Mouse (Mus musculus): ENCODE results near the gene Gnat1. TPM values are rescaled to one million over a fixed set of nuclear protein-coding genes. Genes with fewer than 3 reads are reported as not detected.

Gene Gnat1
- 4.7 and 5.3 TPM in 2 replicates for polyA plus RNA-seq (2014; fragmentation: Nextera tagmentation; extraction: Ambion mirVana)

- no peak for ATAC-seq (ENCODE audit: low FRiP score, low TSS enrichment)
- 40% methylated on average over 5 of the region's 5 CpGs for WGBS
- Histone ChIP-seq H3K9me3 (ENCODE audit: control insufficient read depth, low read length) (no peaks in the 10 kb centered on the region), H3K36me3 (ENCODE audit: control insufficient read depth, insufficient read depth, low read length) (peaks cover 24% of the 10 kb centered on the region), H3K4me3 (ENCODE audit: low read length) (no peak within 1 kb of the TSS), H3K4me2 (replicated peaks; ENCODE audit: low read depth, low read length) (no peak within 1 kb of the TSS), H3K27ac (ENCODE audit: low read depth, low read length) (no peak within 1 kb of the TSS), H3K9ac (ENCODE audit: low read depth, low read length) (0 out of 2 replicates have a peak within 1 kb of the TSS, but pooled peaks have one; percentile 7), H3K4me1 (ENCODE audit: control insufficient read depth, insufficient read depth, low read length) (peaks cover 11% of the 10 kb centered on the region; the same call in 1 of the 2 replicates), H3K27me3 (ENCODE audit: control insufficient read depth, insufficient read depth, low read length) (peaks cover 24% of the 10 kb centered on the region)
Observed at GRCm38 (mm10) chr9:107679501-107679900, at the start of gene Gnat1. TSS of gene Gnat1 (minus strand) at chr9:107679712.

DNA sequence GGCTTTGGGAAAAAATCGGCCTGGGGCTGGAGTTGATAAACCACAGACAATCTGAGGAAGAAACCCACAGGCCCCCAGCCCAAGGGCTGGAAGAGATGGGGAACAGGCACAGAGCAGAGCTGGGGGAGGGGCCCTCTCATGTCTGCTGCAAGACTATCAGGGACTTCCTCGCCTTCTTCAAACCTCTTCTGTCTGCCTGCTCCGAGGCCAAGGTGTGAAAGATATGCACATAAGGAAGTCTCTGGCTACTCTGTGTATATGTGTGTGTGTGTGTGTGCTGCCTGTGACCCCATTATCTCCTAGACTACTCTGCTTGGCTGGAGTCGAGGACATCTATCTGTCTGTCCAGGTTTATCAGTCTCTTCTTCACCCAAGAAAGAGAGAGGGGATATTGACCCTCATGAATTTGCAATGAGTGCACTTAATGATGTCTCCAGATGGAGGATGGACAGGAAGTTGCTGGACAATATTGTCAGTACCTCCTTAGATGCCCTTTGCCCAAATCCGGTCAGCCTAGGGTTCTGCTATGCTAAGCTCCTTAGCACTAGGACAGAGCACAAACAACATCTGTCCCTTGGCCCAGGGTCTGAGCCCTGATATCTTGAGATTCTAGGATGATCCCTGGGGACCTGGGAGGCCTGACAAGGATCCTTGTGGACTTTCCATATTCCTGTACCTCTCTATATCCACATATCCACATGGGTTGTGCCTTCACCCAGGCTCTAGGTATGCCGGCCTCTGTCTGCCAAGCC, 49.6 kb upstream of the Gnat1 start:
- H3K27ac ChIP-seq (ENCODE audit: low read depth, low read length), result no peak overlapping the region
- 71% methylated on average over 6 of the region's 6 CpGs for WGBS
- H3K4me1 ChIP-seq (ENCODE audit: control insufficient read depth, insufficient read depth, low read length), result peaks cover 32% of the 10 kb centered on the region
- no peak overlapping the region for H3K4me2 ChIP-seq (replicated peaks; ENCODE audit: low read depth, low read length)
- ATAC-seq (ENCODE audit: low FRiP score, low TSS enrichment), result no peak
- H3K9ac ChIP-seq (ENCODE audit: low read depth, low read length), result no peak overlapping the region
- no peaks in the 10 kb centered on the region for H3K27me3 ChIP-seq (ENCODE audit: control insufficient read depth, insufficient read depth, low read length)
- no peaks in the 10 kb centered on the region for H3K9me3 ChIP-seq (ENCODE audit: control insufficient read depth, low read length)
- no peak overlapping the region for H3K4me3 ChIP-seq (ENCODE audit: low read length)
- H3K36me3 ChIP-seq (ENCODE audit: control insufficient read depth, insufficient read depth, low read length), result no peaks in the 10 kb centered on the region

DNA sequence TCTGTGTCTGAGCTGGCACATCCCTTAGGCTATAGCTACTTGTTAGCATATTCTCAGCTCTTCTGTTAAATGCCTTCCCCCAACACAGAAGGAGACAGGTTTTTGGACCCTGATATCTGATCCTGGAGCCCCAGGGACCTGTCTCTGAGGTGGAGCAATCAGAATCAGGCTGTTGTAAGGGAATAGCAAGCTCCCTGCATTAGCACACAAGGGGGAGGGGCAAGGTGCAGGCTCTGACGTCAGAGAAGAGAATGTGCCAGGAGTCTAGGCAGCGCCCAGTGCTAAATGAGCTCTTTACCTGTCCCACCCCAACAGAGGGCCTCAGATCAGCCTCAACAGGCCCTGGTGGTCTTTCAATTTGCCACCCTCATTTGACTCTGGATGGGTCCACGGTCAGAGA, 47.5 kb upstream of the Gnat1 start:
- Histone ChIP-seq H3K9me3 (ENCODE audit: control insufficient read depth, low read length) (no peaks in the 10 kb centered on the region), H3K4me1 (ENCODE audit: control insufficient read depth, insufficient read depth, low read length) (peaks cover 50% of the 10 kb centered on the region), H3K27me3 (ENCODE audit: control insufficient read depth, insufficient read depth, low read length) (no peaks in the 10 kb centered on the region), H3K36me3 (ENCODE audit: control insufficient read depth, insufficient read depth, low read length) (no peaks in the 10 kb centered on the region), H3K4me3 (ENCODE audit: low read length) (no peak overlapping the region), H3K4me2 (replicated peaks; ENCODE audit: low read depth, low read length) (no peak overlapping the region), H3K9ac (ENCODE audit: low read depth, low read length) (no peak overlapping the region), H3K27ac (ENCODE audit: low read depth, low read length) (peak overlapping the region; percentile 65; the same call in 1 of the 2 replicates)
- ATAC-seq (ENCODE audit: low FRiP score, low TSS enrichment), result no peak
- 38% methylated on average over 3 of the region's 3 CpGs for WGBS

GRCm38 (mm10) chr9:107724796-107725195, 45.3 kb upstream of the Gnat1 start:
- Histone ChIP-seq H3K27me3 (ENCODE audit: control insufficient read depth, insufficient read depth, low read length) (no peaks in the 10 kb centered on the region), H3K4me3 (ENCODE audit: low read length) (no peak overlapping the region), H3K4me1 (ENCODE audit: control insufficient read depth, insufficient read depth, low read length) (peaks cover 48% of the 10 kb centered on the region), H3K27ac (ENCODE audit: low read depth, low read length) (peak overlapping the region; percentile 92), H3K9ac (ENCODE audit: low read depth, low read length) (no peak overlapping the region), H3K4me2 (replicated peaks; ENCODE audit: low read depth, low read length) (no peak overlapping the region), H3K9me3 (ENCODE audit: control insufficient read depth, low read length) (no peaks in the 10 kb centered on the region), H3K36me3 (ENCODE audit: control insufficient read depth, insufficient read depth, low read length) (no peaks in the 10 kb centered on the region)
- no peak for ATAC-seq (ENCODE audit: low FRiP score, low TSS enrichment)
- WGBS, result 68% methylated on average over 1 of the region's 1 CpGs

- H3K4me1 ChIP-seq (ENCODE audit: control insufficient read depth, insufficient read depth, low read length), result peaks cover 48% of the 10 kb centered on the region
Observed at GRCm38 (mm10) chr9:107723794-107724531, 44.5 kb upstream of the Gnat1 start.

DNA sequence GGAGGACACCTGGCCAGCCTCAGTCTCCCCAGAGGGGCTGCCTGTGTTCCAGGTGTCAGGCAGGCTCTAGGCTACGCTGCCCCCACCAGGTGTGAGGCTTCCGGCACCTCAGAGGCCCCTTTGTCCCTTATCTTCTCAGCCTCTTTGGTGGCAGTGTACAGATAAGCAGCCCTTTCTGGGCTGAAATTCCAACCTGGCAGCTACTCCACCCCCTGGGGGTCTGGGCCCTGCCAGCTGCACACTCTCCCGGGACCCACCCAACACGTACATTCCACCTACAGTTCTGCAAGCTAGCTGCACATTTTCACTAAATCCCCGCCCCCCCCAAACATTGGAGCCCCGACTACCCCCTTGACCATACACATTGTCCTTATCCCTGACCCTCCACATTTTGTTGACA, 43.8 kb upstream of the Gnat1 start:
- Histone ChIP-seq H3K27ac (ENCODE audit: low read depth, low read length) (peak overlapping the region; percentile 92), H3K4me2 (replicated peaks; ENCODE audit: low read depth, low read length) (peak overlapping the region; percentile 34), H3K9me3 (ENCODE audit: control insufficient read depth, low read length) (no peaks in the 10 kb centered on the region), H3K4me1 (ENCODE audit: control insufficient read depth, insufficient read depth, low read length) (peaks cover 48% of the 10 kb centered on the region), H3K4me3 (ENCODE audit: low read length) (no peak overlapping the region), H3K27me3 (ENCODE audit: control insufficient read depth, insufficient read depth, low read length) (no peaks in the 10 kb centered on the region), H3K36me3 (ENCODE audit: control insufficient read depth, insufficient read depth, low read length) (no peaks in the 10 kb centered on the region), H3K9ac (ENCODE audit: low read depth, low read length) (peak overlapping the region; percentile 28; the same call in 1 of the 2 replicates)
- WGBS, result 22% methylated on average over 6 of the region's 6 CpGs
- ATAC-seq (ENCODE audit: low FRiP score, low TSS enrichment), result peak; percentile 61

More at GRCm38 (mm10) chr9:107723794-107724531, 44.5 kb upstream of the Gnat1 start:
- Histone ChIP-seq H3K4me3 (ENCODE audit: low read length) (no peak overlapping the region), H3K27ac (ENCODE audit: low read depth, low read length) (peak overlapping the region; percentile 92), H3K9ac (ENCODE audit: low read depth, low read length) (no peak overlapping the region; the same call in 1 of the 2 replicates), H3K9me3 (ENCODE audit: control insufficient read depth, low read length) (no peaks in the 10 kb centered on the region), H3K27me3 (ENCODE audit: control insufficient read depth, insufficient read depth, low read length) (no peaks in the 10 kb centered on the region), H3K36me3 (ENCODE audit: control insufficient read depth, insufficient read depth, low read length) (no peaks in the 10 kb centered on the region), H3K4me2 (replicated peaks; ENCODE audit: low read depth, low read length) (peak overlapping the region; percentile 34)
- WGBS, result 3% methylated on average over 11 of the region's 11 CpGs
- peak; percentile 83 for ATAC-seq (ENCODE audit: low FRiP score, low TSS enrichment)

GRCm38 (mm10) chr9:107718781-107719540, 39.4 kb upstream of the Gnat1 start:
- peaks cover 51% of the 10 kb centered on the region for H3K4me1 ChIP-seq (ENCODE audit: control insufficient read depth, insufficient read depth, low read length)
- no peak for ATAC-seq (ENCODE audit: low FRiP score, low TSS enrichment)
- 83% methylated on average over 10 of the region's 10 CpGs for WGBS
- no peak overlapping the region for H3K9ac ChIP-seq (ENCODE audit: low read depth, low read length)
- H3K27me3 ChIP-seq (ENCODE audit: control insufficient read depth, insufficient read depth, low read length), result no peaks in the 10 kb centered on the region
- no peak overlapping the region for H3K27ac ChIP-seq (ENCODE audit: low read depth, low read length)
- H3K9me3 ChIP-seq (ENCODE audit: control insufficient read depth, low read length), result no peaks in the 10 kb centered on the region
- H3K4me2 ChIP-seq (replicated peaks; ENCODE audit: low read depth, low read length), result no peak overlapping the region
- no peaks in the 10 kb centered on the region for H3K36me3 ChIP-seq (ENCODE audit: control insufficient read depth, insufficient read depth, low read length)
- H3K4me3 ChIP-seq (ENCODE audit: low read length), result no peak overlapping the region

GRCm38 (mm10) chr9:107716951-107717350, 37.4 kb upstream of the Gnat1 start:
- H3K9me3 ChIP-seq (ENCODE audit: control insufficient read depth, low read length), result no peaks in the 10 kb centered on the region
- no peaks in the 10 kb centered on the region for H3K27me3 ChIP-seq (ENCODE audit: control insufficient read depth, insufficient read depth, low read length)
- H3K4me3 ChIP-seq (ENCODE audit: low read length), result no peak overlapping the region
- ATAC-seq (ENCODE audit: low FRiP score, low TSS enrichment), result no peak
- H3K4me2 ChIP-seq (replicated peaks; ENCODE audit: low read depth, low read length), result no peak overlapping the region
- 28% methylated on average over 6 of the region's 6 CpGs for WGBS
- peak overlapping the region; percentile 25; the same call in 1 of the 2 replicates for H3K27ac ChIP-seq (ENCODE audit: low read depth, low read length)
- H3K4me1 ChIP-seq (ENCODE audit: control insufficient read depth, insufficient read depth, low read length), result peaks cover 42% of the 10 kb centered on the region
- no peaks in the 10 kb centered on the region for H3K36me3 ChIP-seq (ENCODE audit: control insufficient read depth, insufficient read depth, low read length)
- peak overlapping the region; percentile 7; the same call in 1 of the 2 replicates for H3K9ac ChIP-seq (ENCODE audit: low read depth, low read length)
